Mouse (Mus musculus): ENCODE results near the gene Il11ra2. TPM values are rescaled to one million over a fixed set of nuclear protein-coding genes. Genes with fewer than 3 reads are reported as not detected.
"Not testable (repeated sequence)": the region's sequence is repeated elsewhere in the genome, so short reads cannot be mapped to it uniquely, and the experiment has no call there.

Il11ra2 gene
- not detected in 2 replicates for polyA plus RNA-seq (2011; ENCODE audit: insufficient read depth, insufficient read length, low read depth, missing spikeins)

DNA sequence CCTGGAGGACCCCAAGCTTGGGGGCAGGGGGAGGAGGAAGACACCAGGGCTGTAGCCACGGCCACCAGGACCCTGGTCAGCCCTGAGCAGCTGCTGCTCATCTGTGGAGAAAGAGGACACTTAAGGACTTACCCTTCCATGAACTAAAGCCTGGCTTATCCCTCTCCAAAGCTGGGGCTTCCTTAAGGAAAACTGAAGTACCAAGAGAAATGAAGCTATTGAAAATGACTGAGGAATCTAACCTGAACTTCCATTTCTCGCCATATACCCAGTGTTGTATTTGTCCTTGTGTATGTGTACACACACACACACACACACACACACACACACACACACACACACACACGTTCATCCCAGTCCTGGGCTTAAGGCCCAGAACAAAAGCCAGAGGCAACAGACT is at the start of gene Il11ra2:
TSS of gene Il11ra2 (minus strand) at position 101 of the 400 bp plus-strand sequence.
- H3K36me3 ChIP-seq (ENCODE audit: control insufficient read depth, insufficient read depth, low read length, poor library complexity, severe bottlenecking); H3K27me3 ChIP-seq (ENCODE audit: control insufficient read depth, insufficient read depth, low read length, poor library complexity, severe bottlenecking); H3K4me3 ChIP-seq (ENCODE audit: low read depth, low read length): not testable (repeated sequence)

DNA sequence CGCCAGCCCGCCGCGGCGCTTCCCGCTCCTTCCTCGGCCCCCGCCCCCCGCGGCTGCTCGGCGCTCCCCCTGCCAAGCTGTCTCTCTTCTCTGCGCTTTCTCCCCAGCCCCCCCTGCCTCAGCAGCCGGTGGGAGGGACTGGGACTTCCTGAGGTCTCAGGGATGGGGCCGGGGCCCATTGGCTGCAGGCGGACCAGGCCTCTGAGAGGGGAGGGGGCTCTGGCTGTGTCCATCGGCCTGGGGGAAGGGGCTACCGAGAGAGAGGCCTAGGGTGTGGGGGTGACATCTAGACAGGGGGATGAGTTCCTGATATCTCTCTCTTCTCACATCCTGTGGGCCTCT is 20.5 kb upstream of the Il11ra2 start:
- H3K27ac ChIP-seq (ENCODE audit: insufficient read depth, low read length); H3K4me3 ChIP-seq (ENCODE audit: low read depth, low read length); H3K36me3 ChIP-seq (ENCODE audit: control insufficient read depth, insufficient read depth, low read length, poor library complexity, severe bottlenecking): not testable (repeated sequence)

More for the DNA sequence above, at the start of gene Il11ra2:
- not testable (repeated sequence) for H3K9ac ChIP-seq (ENCODE audit: low read depth, poor library complexity, severe bottlenecking); H3K27ac ChIP-seq (ENCODE audit: insufficient read depth, low read length); H3K9me3 ChIP-seq (replicated peaks; ENCODE audit: control insufficient read depth, insufficient read depth, low read length, poor library complexity, severe bottlenecking); H3K4me1 ChIP-seq (ENCODE audit: control insufficient read depth, insufficient read depth, low read length)

DNA sequence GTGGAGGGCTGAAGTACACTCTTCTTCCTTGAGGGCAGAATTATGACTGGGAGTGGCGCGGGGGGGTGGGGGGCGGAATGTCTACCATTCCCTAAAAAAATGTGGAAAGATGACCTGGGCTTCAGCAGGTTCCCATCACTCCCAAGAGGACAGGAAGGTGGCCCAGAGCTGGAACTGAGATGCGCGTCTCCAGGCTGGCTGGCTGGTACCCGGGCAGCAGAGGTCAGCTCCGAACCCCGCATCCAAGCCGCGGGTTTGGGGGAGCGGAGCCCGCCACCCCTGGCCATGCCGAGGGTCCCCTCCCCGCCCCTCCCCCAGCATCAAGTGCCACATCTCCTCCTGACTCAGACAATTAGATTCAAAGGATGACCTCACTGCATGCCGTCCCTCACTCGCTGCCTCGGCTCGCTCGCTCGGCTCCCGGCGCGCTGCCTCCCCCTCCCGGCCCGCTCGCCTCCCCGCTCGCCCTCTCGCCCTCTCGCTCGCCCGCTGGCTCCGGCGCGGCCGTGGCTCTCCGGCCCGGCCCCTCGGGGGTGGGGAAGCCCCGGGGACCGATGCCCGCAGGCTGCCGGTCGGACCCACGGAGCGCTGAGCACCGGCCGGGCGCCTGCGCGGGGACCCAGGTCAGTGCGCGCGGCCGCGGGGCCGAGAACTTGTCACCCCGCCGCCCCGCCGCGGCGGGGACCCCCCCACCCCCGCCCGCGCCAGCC is 19.9 kb upstream of the Il11ra2 start:
- H3K9me3 ChIP-seq (replicated peaks; ENCODE audit: control insufficient read depth, insufficient read depth, low read length, poor library complexity, severe bottlenecking); H3K27ac ChIP-seq (ENCODE audit: insufficient read depth, low read length); H3K36me3 ChIP-seq (ENCODE audit: control insufficient read depth, insufficient read depth, low read length, poor library complexity, severe bottlenecking); H3K9ac ChIP-seq (ENCODE audit: low read depth, poor library complexity, severe bottlenecking); H3K4me1 ChIP-seq (ENCODE audit: control insufficient read depth, insufficient read depth, low read length); H3K27me3 ChIP-seq (ENCODE audit: control insufficient read depth, insufficient read depth, low read length, poor library complexity, severe bottlenecking); H3K4me3 ChIP-seq (ENCODE audit: low read depth, low read length): not testable (repeated sequence)

More for the DNA sequence above, 20.5 kb upstream of the Il11ra2 start:
- H3K4me1 ChIP-seq (ENCODE audit: control insufficient read depth, insufficient read depth, low read length); H3K9me3 ChIP-seq (replicated peaks; ENCODE audit: control insufficient read depth, insufficient read depth, low read length, poor library complexity, severe bottlenecking); H3K27me3 ChIP-seq (ENCODE audit: control insufficient read depth, insufficient read depth, low read length, poor library complexity, severe bottlenecking); H3K9ac ChIP-seq (ENCODE audit: low read depth, poor library complexity, severe bottlenecking): not testable (repeated sequence)

DNA sequence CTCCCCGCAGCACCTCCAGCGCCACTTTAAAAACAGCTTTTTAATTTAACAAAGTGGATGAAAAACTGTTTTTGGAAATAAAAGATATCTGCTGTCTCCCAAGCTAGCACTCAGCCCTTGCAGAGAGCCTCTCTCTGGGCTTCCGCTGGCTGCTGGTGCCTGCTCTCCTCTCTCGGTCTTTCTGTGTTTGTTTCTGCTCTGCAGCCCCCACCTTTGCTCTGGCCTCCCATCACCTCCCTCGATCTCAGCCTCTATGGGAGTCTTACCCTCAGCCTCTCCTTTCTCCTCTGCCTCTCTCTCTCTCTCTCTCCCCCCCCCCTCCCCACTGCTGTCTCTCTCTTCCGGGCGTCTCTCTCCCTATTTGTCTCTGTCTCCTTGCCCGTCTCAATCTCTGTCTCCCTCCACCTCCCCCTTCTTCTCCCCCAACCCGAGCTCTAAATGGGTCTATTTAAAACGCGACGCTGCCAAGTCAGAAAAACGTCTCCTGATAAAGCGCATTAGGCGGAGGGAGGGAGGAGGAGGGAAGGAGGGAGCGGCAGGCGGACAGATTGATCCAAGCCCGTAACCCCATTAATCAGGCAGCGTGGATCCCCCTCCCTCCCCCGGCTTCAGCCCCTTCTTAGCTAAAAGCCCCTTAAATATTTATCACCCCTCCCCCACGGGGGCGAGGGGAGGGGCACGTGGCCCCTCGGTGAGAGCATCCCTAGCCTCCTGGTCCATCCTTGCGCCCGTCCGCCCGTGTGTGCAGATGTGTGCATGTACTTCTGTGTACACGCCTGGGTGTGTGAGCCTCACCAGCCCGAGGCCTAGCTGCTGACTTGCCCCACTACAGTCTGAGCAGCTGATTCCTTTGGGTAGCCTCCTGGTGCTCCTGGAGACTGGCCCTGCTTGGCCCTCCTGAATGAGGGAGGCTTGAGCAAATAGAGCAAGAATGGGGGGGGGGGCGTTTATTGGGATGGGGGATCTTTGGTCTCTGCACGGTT is 19.0 kb upstream of the Il11ra2 start:
- not testable (repeated sequence) for H3K4me3 ChIP-seq (ENCODE audit: low read depth, low read length)

DNA sequence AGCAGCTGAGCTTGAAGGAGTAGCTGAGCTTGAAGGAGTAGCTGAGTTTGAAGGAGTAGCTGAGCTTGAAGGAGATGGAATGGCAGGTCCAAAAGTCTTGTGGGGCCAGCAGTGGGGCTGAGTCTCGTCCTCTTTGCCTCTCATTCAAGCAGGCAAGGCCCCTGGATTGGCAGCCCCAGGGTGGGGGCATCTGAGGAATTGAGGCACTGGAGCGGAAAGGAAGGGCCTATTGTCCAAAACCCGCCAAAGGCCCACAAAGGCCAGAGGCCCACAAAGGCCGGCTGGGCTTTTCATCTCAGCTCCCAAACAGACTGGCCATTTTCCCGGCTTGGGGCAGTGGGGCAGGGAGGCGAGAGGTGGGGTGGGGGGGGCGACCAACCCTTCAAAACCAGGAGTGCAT is 17.7 kb upstream of the Il11ra2 start:
- not testable (repeated sequence) for H3K4me1 ChIP-seq (ENCODE audit: control insufficient read depth, insufficient read depth, low read length); H3K27me3 ChIP-seq (ENCODE audit: control insufficient read depth, insufficient read depth, low read length, poor library complexity, severe bottlenecking); H3K4me3 ChIP-seq (ENCODE audit: low read depth, low read length); H3K27ac ChIP-seq (ENCODE audit: insufficient read depth, low read length); H3K9me3 ChIP-seq (replicated peaks; ENCODE audit: control insufficient read depth, insufficient read depth, low read length, poor library complexity, severe bottlenecking); H3K9ac ChIP-seq (ENCODE audit: low read depth, poor library complexity, severe bottlenecking); H3K36me3 ChIP-seq (ENCODE audit: control insufficient read depth, insufficient read depth, low read length, poor library complexity, severe bottlenecking)

More for the DNA sequence above, 19.0 kb upstream of the Il11ra2 start:
- H3K27ac ChIP-seq (ENCODE audit: insufficient read depth, low read length); H3K36me3 ChIP-seq (ENCODE audit: control insufficient read depth, insufficient read depth, low read length, poor library complexity, severe bottlenecking); H3K9ac ChIP-seq (ENCODE audit: low read depth, poor library complexity, severe bottlenecking); H3K27me3 ChIP-seq (ENCODE audit: control insufficient read depth, insufficient read depth, low read length, poor library complexity, severe bottlenecking); H3K4me1 ChIP-seq (ENCODE audit: control insufficient read depth, insufficient read depth, low read length); H3K9me3 ChIP-seq (replicated peaks; ENCODE audit: control insufficient read depth, insufficient read depth, low read length, poor library complexity, severe bottlenecking): not testable (repeated sequence)

DNA sequence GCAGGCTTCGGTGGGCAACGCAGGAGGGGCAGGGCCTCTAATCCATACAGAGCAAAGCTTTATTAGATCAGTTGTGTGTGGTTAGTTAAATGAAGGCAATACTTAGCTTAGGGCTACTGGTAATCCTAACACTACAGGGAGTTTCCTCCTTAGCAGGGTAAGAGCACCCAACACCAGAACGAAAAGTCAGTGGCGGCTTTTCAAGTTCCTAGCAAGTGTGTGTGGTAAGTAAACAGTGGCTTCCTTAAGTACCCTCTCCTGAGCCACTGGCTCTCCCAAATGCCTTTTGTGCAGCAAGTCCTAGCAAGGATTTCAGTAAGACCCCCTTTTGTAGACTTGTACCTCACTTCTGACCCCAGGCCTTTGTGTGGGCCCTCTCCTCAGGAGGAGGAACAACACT is 13.7 kb upstream of the Il11ra2 start:
- not testable (repeated sequence) for H3K27ac ChIP-seq (ENCODE audit: insufficient read depth, low read length); H3K27me3 ChIP-seq (ENCODE audit: control insufficient read depth, insufficient read depth, low read length, poor library complexity, severe bottlenecking); H3K9ac ChIP-seq (ENCODE audit: low read depth, poor library complexity, severe bottlenecking); H3K9me3 ChIP-seq (replicated peaks; ENCODE audit: control insufficient read depth, insufficient read depth, low read length, poor library complexity, severe bottlenecking); H3K4me1 ChIP-seq (ENCODE audit: control insufficient read depth, insufficient read depth, low read length); H3K36me3 ChIP-seq (ENCODE audit: control insufficient read depth, insufficient read depth, low read length, poor library complexity, severe bottlenecking); H3K4me3 ChIP-seq (ENCODE audit: low read depth, low read length)

DNA sequence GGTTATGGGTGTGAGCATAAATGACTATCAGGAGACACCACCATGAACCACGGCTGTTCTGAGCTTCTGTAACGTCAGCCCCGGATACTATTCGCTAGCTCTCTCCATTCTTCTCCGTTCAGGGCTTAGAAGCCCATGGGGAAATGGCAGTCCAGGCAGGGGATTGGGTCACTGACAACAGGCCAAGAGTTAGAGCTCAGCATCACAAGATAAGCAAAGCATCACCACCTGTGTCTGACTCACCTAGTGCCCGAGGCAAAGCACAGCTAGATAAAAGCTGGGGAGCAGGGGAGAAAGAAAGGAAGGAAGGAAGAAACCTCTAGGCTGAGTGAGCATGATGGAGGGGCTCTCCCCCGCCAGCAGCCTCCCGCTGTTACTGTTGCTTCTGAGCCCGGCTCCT is 6.7 kb downstream of the Il11ra2 start, which contains the start of gene Ccl27b:
TSS of gene Ccl27b (plus strand) at position 301 of the 400 bp plus-strand sequence.
- not testable (repeated sequence) for H3K27ac ChIP-seq (ENCODE audit: insufficient read depth, low read length); H3K4me3 ChIP-seq (ENCODE audit: low read depth, low read length); H3K9me3 ChIP-seq (replicated peaks; ENCODE audit: control insufficient read depth, insufficient read depth, low read length, poor library complexity, severe bottlenecking); H3K9ac ChIP-seq (ENCODE audit: low read depth, poor library complexity, severe bottlenecking); H3K36me3 ChIP-seq (ENCODE audit: control insufficient read depth, insufficient read depth, low read length, poor library complexity, severe bottlenecking); H3K27me3 ChIP-seq (ENCODE audit: control insufficient read depth, insufficient read depth, low read length, poor library complexity, severe bottlenecking); H3K4me1 ChIP-seq (ENCODE audit: control insufficient read depth, insufficient read depth, low read length)

DNA sequence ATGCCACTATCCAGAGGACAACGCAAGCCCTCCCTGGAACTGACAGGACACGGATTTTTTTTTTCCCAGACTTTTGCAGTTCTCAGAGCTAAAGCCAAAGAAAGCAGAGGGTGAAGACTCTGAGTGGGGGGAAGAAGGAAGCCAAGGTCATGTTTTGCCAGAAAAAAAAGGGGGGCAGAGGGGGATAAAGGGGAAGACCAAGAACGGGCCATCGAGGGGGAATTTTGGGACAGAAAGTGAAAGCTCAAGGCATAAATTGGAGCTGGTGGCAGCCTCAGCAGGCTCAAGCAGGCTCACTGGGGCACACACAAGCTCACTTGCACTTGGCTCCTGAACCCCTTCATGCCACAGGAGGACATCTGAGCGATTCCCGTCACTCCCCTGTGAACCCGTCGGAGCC is 32.3 kb downstream of the Il11ra2 start, which contains the start of gene Gm2564:
TSS of gene Gm2564 (plus strand) at position 301 of the 400 bp plus-strand sequence.
- not testable (repeated sequence) for H3K9ac ChIP-seq (ENCODE audit: low read depth, poor library complexity, severe bottlenecking); H3K4me1 ChIP-seq (ENCODE audit: control insufficient read depth, insufficient read depth, low read length); H3K36me3 ChIP-seq (ENCODE audit: control insufficient read depth, insufficient read depth, low read length, poor library complexity, severe bottlenecking); H3K27me3 ChIP-seq (ENCODE audit: control insufficient read depth, insufficient read depth, low read length, poor library complexity, severe bottlenecking); H3K4me3 ChIP-seq (ENCODE audit: low read depth, low read length); H3K27ac ChIP-seq (ENCODE audit: insufficient read depth, low read length); H3K9me3 ChIP-seq (replicated peaks; ENCODE audit: control insufficient read depth, insufficient read depth, low read length, poor library complexity, severe bottlenecking)

DNA sequence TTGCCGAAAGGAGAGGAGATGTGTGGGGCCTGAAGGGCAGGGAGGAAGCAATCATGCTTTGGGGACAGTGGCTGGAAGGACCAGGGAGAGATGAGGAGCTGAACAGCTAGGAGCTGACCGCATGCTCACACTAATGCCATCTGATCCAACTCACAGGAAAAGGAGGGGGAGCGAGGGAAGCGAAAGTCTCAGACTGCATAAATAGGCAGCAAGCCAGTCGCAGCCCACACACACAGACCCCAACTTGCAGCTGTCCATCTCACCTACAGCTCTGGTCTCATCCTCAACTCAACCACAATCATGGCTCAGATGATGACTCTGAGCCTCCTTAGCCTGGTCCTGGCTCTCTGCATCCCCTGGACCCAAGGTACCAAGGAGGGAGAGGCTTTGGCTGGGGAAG is 49.8 kb downstream of the Il11ra2 start, which contains the start of gene Gm10591:
TSS of gene Gm10591 (plus strand) at position 301 of the 400 bp plus-strand sequence.
- not testable (repeated sequence) for H3K27ac ChIP-seq (ENCODE audit: insufficient read depth, low read length); H3K36me3 ChIP-seq (ENCODE audit: control insufficient read depth, insufficient read depth, low read length, poor library complexity, severe bottlenecking); H3K4me1 ChIP-seq (ENCODE audit: control insufficient read depth, insufficient read depth, low read length); H3K4me3 ChIP-seq (ENCODE audit: low read depth, low read length); H3K27me3 ChIP-seq (ENCODE audit: control insufficient read depth, insufficient read depth, low read length, poor library complexity, severe bottlenecking); H3K9ac ChIP-seq (ENCODE audit: low read depth, poor library complexity, severe bottlenecking); H3K9me3 ChIP-seq (replicated peaks; ENCODE audit: control insufficient read depth, insufficient read depth, low read length, poor library complexity, severe bottlenecking)

All from ES-Bruce4 (cell line).